Mouse (Mus musculus): ENCODE data around the gene Brd7. TPM values are rescaled to one million over a fixed set of nuclear protein-coding genes. Genes with fewer than 3 reads are reported as not detected.

Brd7 gene
- polyA plus RNA-seq, 1 experiment = 69.8 TPM

DNA sequence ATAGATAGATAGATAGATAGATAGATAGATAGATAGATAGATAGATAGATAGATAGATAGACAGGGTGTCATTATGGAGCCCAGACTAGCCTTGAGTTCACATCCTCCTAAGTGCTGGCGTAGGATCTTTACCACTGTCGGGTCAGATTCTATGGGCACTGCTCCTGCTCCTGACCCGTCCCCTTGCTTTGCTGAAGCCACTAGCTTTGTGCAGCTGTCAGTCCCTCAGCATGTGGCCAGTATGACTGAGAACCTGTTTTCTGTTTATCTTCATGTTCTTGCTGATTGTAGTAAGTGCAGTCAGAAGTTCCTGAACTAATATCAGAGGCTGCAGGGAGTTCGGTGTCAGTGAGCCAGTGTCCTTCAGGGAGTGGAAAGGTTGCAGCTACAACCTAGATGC, 54.3 kb downstream of the Brd7 start:
- DNase-seq = no peak
- H3K4me1 ChIP-seq (ENCODE audit: control insufficient read depth, insufficient read depth, low read length) = peaks cover under 1% of the 10 kb centered on the region
- TF ChIP-seq POLR2A (IDR thresholded peaks at IDR 0.05; ENCODE audit: borderline replicate concordance, insufficient read depth, low read length) = no peak
- TF ChIP-seq CTCF (IDR thresholded peaks at IDR 0.05; ENCODE audit: borderline replicate concordance, insufficient read depth, low read depth, low read length) = no peak
- no peaks in the 10 kb centered on the region for H3K27me3 ChIP-seq (ENCODE audit: control insufficient read depth, insufficient read depth, low read length)
- no peak overlapping the region for H3K4me3 ChIP-seq (replicated peaks; ENCODE audit: insufficient read depth, low read depth, low read length)
- WGBS = 76% methylated on average over 4 of the region's 4 CpGs
- no peak overlapping the region for H3K27ac ChIP-seq (ENCODE audit: insufficient read depth, low read length)

DNA sequence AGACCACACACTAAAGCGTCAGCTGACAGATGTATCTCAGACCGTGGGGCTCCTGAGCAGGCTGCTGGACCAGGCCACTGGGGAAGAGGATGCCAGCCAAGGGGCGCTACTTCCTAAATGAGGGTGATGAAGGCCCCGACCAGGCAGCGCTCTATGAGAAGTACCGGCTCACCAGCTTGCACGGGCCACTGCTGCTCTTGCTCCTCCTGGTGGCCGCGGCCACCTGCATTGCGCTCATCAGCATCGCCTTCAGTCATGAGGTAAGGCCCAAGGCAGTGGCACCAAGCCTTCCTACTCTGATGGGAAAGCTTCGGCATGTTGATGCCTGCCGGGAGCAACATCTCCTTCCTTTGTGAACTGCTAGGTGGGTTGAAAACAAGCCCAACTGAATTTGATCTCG, 55.5 kb downstream of the Brd7 start:
- Histone ChIP-seq H3K27ac (ENCODE audit: insufficient read depth, low read length) (no peak overlapping the region), H3K27me3 (ENCODE audit: control insufficient read depth, insufficient read depth, low read length) (no peaks in the 10 kb centered on the region), H3K4me1 (ENCODE audit: control insufficient read depth, insufficient read depth, low read length) (no peaks in the 10 kb centered on the region; the same call in 1 of the 2 replicates), H3K4me3 (replicated peaks; ENCODE audit: insufficient read depth, low read depth, low read length) (no peak overlapping the region)
- TF ChIP-seq POLR2A (IDR thresholded peaks at IDR 0.05; ENCODE audit: borderline replicate concordance, insufficient read depth, low read length) (no peak), CTCF (IDR thresholded peaks at IDR 0.05; ENCODE audit: borderline replicate concordance, insufficient read depth, low read depth, low read length) (no peak)
- no peak for DNase-seq
- WGBS = 78% methylated on average over 14 of the region's 14 CpGs

DNA sequence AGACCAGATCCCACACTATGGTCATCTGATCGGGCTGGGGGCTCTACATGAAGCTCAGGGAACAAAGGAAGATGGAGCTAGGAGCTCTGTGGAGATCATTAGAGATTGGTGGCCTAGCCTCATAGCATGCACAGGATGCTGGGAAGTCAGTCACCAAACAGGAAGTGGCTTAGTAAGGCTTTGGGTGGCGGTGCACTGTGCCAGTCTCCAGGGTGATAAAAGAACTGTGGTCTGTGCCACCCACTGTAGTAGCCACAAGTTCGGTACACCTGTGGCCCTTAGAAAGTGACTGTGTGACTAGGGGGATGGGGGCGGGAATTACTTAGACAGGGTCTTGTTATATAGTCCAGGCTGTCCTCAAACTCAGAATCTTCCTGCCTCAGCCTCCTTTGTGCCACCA, 56.2 kb downstream of the Brd7 start:
- no peak overlapping the region for H3K27ac ChIP-seq (ENCODE audit: insufficient read depth, low read length)
- no peaks in the 10 kb centered on the region for H3K27me3 ChIP-seq (ENCODE audit: control insufficient read depth, insufficient read depth, low read length)
- H3K4me3 ChIP-seq (replicated peaks; ENCODE audit: insufficient read depth, low read depth, low read length) = no peak overlapping the region
- 97% methylated on average over 4 of the region's 4 CpGs for WGBS
- DNase-seq = no peak
- no peaks in the 10 kb centered on the region; the same call in 1 of the 2 replicates for H3K4me1 ChIP-seq (ENCODE audit: control insufficient read depth, insufficient read depth, low read length)
- TF ChIP-seq POLR2A (IDR thresholded peaks at IDR 0.05; ENCODE audit: borderline replicate concordance, insufficient read depth, low read length) = no peak
- no peak for TF ChIP-seq CTCF (IDR thresholded peaks at IDR 0.05; ENCODE audit: borderline replicate concordance, insufficient read depth, low read depth, low read length)

DNA sequence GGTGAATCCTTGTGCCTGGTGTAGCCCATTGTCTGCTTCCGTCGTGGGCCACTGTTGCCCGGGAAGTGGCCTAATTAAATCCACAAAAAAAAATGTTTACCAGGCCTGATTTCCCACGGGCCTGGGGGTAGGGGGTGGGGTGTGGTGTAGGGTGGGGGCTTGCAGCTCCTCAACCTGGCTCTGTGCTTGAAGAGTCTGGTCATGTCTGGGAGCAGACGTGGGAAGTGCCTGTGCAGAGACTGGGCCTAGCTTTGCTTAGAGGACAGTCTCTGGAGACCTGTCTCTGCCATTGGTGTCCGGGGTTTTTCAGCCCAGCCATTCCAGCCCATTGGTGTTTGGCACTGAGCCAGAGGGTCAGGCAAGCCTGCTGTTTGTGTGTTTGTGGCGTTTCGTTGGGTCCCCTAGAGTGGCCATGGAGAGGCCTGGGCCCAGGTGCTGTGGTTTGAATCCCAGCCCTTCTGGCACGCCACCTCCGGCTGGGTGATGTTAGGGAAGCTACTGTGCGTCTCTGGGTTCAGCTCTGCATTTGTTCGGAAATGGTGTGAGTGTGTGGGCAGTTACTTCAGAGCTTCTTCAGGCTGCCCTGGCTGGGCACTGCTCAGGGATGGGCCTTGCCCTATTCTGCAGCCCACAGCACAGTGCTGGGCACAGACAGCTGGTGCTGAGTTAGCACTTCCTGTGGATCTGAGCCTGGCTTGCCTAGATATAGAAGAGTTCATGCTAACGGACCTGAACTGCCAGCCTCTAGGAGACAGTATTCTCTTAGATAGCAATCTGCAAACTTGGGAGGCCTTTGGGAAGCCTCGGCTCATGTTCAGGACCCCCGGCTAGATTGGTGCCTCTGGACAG, 60.2 kb downstream of the Brd7 start:
- Histone ChIP-seq H3K27ac (ENCODE audit: insufficient read depth, low read length) (no peak overlapping the region), H3K27me3 (ENCODE audit: control insufficient read depth, insufficient read depth, low read length) (no peaks in the 10 kb centered on the region), H3K4me3 (replicated peaks; ENCODE audit: insufficient read depth, low read depth, low read length) (no peak overlapping the region), H3K4me1 (ENCODE audit: control insufficient read depth, insufficient read depth, low read length) (peaks cover 12% of the 10 kb centered on the region)
- TF ChIP-seq CTCF (IDR thresholded peaks at IDR 0.05; ENCODE audit: borderline replicate concordance, insufficient read depth, low read depth, low read length) = no peak
- no peak for TF ChIP-seq POLR2A (IDR thresholded peaks at IDR 0.05; ENCODE audit: borderline replicate concordance, insufficient read depth, low read length)
- no peak for DNase-seq
- WGBS = 67% methylated on average over 15 of the region's 15 CpGs

DNA sequence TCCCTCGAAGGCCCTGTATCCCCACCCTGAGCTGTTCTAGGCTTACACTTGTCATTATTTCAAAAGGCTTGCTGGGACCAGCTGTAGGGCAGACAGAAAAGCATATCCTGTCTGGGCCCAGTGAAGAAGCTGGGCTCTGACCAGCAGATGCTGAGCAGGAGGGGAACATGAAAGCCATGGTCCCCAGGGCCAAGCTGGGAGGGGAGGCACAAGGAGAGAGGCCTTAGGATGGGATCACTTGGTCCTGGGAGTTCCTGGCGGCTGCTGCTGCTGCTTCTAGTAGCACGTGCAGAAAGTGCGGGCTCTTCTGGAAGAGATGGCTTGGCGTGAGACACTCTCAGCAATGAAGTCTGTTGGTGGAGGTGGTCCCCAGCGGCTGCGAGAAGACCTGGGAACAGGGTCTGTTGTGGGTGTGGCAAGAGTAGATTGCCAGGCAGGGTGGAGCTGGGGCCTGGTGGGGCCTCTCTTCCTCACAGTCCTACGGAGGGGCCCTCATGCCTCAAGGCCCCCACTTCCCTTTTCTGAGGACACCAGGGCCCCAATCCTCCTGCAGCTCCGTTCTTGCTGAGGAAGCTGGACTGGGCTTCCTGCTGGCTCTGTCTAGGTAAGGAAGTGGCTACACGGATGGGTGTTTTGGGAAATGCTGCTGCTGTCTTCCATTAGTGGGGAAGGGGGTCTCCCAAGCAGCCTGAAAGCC, 61.9 kb downstream of the Brd7 start:
- H3K27ac ChIP-seq (ENCODE audit: insufficient read depth, low read length) = no peak overlapping the region
- no peaks in the 10 kb centered on the region for H3K27me3 ChIP-seq (ENCODE audit: control insufficient read depth, insufficient read depth, low read length)
- TF ChIP-seq CTCF (IDR thresholded peaks at IDR 0.05; ENCODE audit: borderline replicate concordance, insufficient read depth, low read depth, low read length) = no peak
- no peak for TF ChIP-seq POLR2A (IDR thresholded peaks at IDR 0.05; ENCODE audit: borderline replicate concordance, insufficient read depth, low read length)
- DNase-seq = no peak
- 88% methylated on average over 10 of the region's 10 CpGs for whole genome bisulfite sequencing
- H3K4me3 ChIP-seq (replicated peaks; ENCODE audit: insufficient read depth, low read depth, low read length) = no peak overlapping the region
- H3K4me1 ChIP-seq (ENCODE audit: control insufficient read depth, insufficient read depth, low read length) = peaks cover 12% of the 10 kb centered on the region

- no peak overlapping the region for H3K27ac ChIP-seq (ENCODE audit: insufficient read depth, low read length)
- DNase-seq = no peak
- H3K4me3 ChIP-seq (replicated peaks; ENCODE audit: insufficient read depth, low read depth, low read length) = no peak overlapping the region
- no peak for TF ChIP-seq POLR2A (IDR thresholded peaks at IDR 0.05; ENCODE audit: borderline replicate concordance, insufficient read depth, low read length)
- no peak for TF ChIP-seq CTCF (IDR thresholded peaks at IDR 0.05; ENCODE audit: borderline replicate concordance, insufficient read depth, low read depth, low read length)
- 43% methylated on average over 10 of the region's 10 CpGs for WGBS
- peaks cover 12% of the 10 kb centered on the region for H3K4me1 ChIP-seq (ENCODE audit: control insufficient read depth, insufficient read depth, low read length)
- H3K27me3 ChIP-seq (ENCODE audit: control insufficient read depth, insufficient read depth, low read length) = no peaks in the 10 kb centered on the region
These were observed 63.3 kb downstream of the Brd7 start for GRCm38 (mm10) chr8:88298733-88299103.

- WGBS = 49% methylated on average over 12 of the region's 12 CpGs
- no peak overlapping the region for H3K4me3 ChIP-seq (replicated peaks; ENCODE audit: insufficient read depth, low read depth, low read length)
- H3K4me1 ChIP-seq (ENCODE audit: control insufficient read depth, insufficient read depth, low read length) = peaks cover 12% of the 10 kb centered on the region
- peak; percentile 62 to 75 for DNase-seq
- no peaks in the 10 kb centered on the region for H3K27me3 ChIP-seq (ENCODE audit: control insufficient read depth, insufficient read depth, low read length)
- H3K27ac ChIP-seq (ENCODE audit: insufficient read depth, low read length) = no peak overlapping the region
- TF ChIP-seq CTCF (IDR thresholded peaks at IDR 0.05; ENCODE audit: borderline replicate concordance, insufficient read depth, low read depth, low read length) (no peak), POLR2A (IDR thresholded peaks at IDR 0.05; ENCODE audit: borderline replicate concordance, insufficient read depth, low read length) (no peak)
These were observed 63.8 kb downstream of the Brd7 start for GRCm38 (mm10) chr8:88297976-88298732.

Data from cerebellum, adult 2 months (tissue).